Mouse (Mus musculus): ENCODE data around the gene Adarb1. TPM values are rescaled to one million over a fixed set of nuclear protein-coding genes. Genes with fewer than 3 reads are reported as not detected.
A peak's percentile ranks its signal among the peaks of the same experiment; 100 is the strongest.

Gene Adarb1
- polyA plus RNA-seq, 1 experiment from 2014 or later = 19.5 TPM

GRCm38 (mm10) chr10:77360486-77360885 lies 57.6 kb downstream of the Adarb1 start:
- H3K9me3 ChIP-seq (ENCODE audit: control insufficient read depth, low read length) = no peaks in the 10 kb centered on the region
- no peaks in the 10 kb centered on the region for H3K27me3 ChIP-seq (ENCODE audit: control insufficient read depth, insufficient read depth, low read length)
- no peak for ATAC-seq (ENCODE audit: low read depth)
- H3K4me2 ChIP-seq (ENCODE audit: low read depth, low read length) = no peak overlapping the region
- no peaks in the 10 kb centered on the region for H3K4me1 ChIP-seq (ENCODE audit: control insufficient read depth, insufficient read depth, low read length)
- H3K36me3 ChIP-seq (ENCODE audit: control insufficient read depth, insufficient read depth, low read length) = no peaks in the 10 kb centered on the region
- no peak overlapping the region for H3K27ac ChIP-seq (ENCODE audit: low read depth, low read length)
- H3K4me3 ChIP-seq (ENCODE audit: low read depth, low read length) = no peak overlapping the region
- WGBS = 81% methylated on average over 2 of the region's 2 CpGs
- H3K9ac ChIP-seq (replicated peaks; ENCODE audit: low read depth, low read length) = no peak overlapping the region

- Histone ChIP-seq H3K9me3 (ENCODE audit: control insufficient read depth, low read length) (no peaks in the 10 kb centered on the region), H3K4me1 (ENCODE audit: control insufficient read depth, insufficient read depth, low read length) (no peaks in the 10 kb centered on the region), H3K9ac (replicated peaks; ENCODE audit: low read depth, low read length) (no peak overlapping the region), H3K4me2 (ENCODE audit: low read depth, low read length) (no peak overlapping the region), H3K27ac (ENCODE audit: low read depth, low read length) (no peak overlapping the region), H3K27me3 (ENCODE audit: control insufficient read depth, insufficient read depth, low read length) (no peaks in the 10 kb centered on the region), H3K36me3 (ENCODE audit: control insufficient read depth, insufficient read depth, low read length) (no peaks in the 10 kb centered on the region), H3K4me3 (ENCODE audit: low read depth, low read length) (no peak overlapping the region)
- 90% methylated on average over 6 of the region's 6 CpGs for WGBS
- no peak for ATAC-seq (ENCODE audit: low read depth)
These were observed 60.1 kb downstream of the Adarb1 start for GRCm38 (mm10) chr10:77357957-77358356.

DNA sequence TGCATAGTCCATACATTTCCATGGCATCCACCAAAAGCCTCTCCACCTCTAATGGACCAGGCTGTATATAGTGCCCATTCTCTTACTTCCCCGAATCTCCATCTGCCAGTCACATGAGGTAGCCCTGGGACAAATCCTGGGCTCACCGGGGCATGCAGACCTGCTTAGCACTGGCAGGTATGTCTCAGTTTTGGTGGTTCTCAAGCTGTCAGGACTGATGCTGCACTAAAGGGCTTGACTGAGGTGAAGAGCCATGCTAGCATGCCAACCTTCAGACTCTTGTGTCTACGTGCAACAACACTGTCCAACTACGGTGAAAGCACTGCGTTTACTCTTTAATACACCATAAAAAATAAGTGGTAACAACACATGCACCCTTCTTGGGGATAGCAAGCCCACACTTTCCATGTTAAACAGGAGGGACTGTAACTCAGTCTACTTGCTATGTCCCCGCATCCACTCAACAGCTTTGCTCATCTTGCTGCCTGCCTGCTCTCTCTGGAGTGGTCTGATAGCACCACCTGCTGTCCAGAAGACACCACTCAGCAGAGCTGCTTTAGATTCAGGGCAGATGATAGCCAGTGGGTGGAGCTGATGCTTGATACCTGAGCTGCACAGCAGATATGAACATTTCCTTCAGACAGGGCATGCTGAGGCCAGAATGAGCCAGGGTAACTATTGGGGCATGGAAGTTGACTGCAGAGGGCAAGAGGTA lies 64.9 kb downstream of the Adarb1 start:
- WGBS = 83% methylated on average over 6 of the region's 6 CpGs
- peak; percentile 90 for ATAC-seq (ENCODE audit: low read depth)

GRCm38 (mm10) chr10:77342842-77343241 lies 75.2 kb downstream of the Adarb1 start:
- no peaks in the 10 kb centered on the region for H3K9me3 ChIP-seq (ENCODE audit: control insufficient read depth, low read length)
- ATAC-seq (ENCODE audit: low read depth) = no peak
- no peak overlapping the region for H3K9ac ChIP-seq (replicated peaks; ENCODE audit: low read depth, low read length)
- no peak overlapping the region for H3K27ac ChIP-seq (ENCODE audit: low read depth, low read length)
- no peak overlapping the region for H3K4me3 ChIP-seq (ENCODE audit: low read depth, low read length)
- 81% methylated on average over 3 of the region's 3 CpGs for WGBS
- H3K36me3 ChIP-seq (ENCODE audit: control insufficient read depth, insufficient read depth, low read length) = no peaks in the 10 kb centered on the region
- no peaks in the 10 kb centered on the region; the same call in 1 of the 2 replicates for H3K4me1 ChIP-seq (ENCODE audit: control insufficient read depth, insufficient read depth, low read length)
- no peak overlapping the region for H3K4me2 ChIP-seq (ENCODE audit: low read depth, low read length)
- H3K27me3 ChIP-seq (ENCODE audit: control insufficient read depth, insufficient read depth, low read length) = no peaks in the 10 kb centered on the region

More for the DNA sequence above, 64.9 kb downstream of the Adarb1 start:
- no peak overlapping the region for H3K4me3 ChIP-seq (ENCODE audit: low read depth, low read length)
- H3K9me3 ChIP-seq (ENCODE audit: control insufficient read depth, low read length) = no peaks in the 10 kb centered on the region
- no peaks in the 10 kb centered on the region for H3K27me3 ChIP-seq (ENCODE audit: control insufficient read depth, insufficient read depth, low read length)
- no peak overlapping the region for H3K27ac ChIP-seq (ENCODE audit: low read depth, low read length)
- no peaks in the 10 kb centered on the region for H3K36me3 ChIP-seq (ENCODE audit: control insufficient read depth, insufficient read depth, low read length)
- no peak overlapping the region for H3K4me2 ChIP-seq (ENCODE audit: low read depth, low read length)
- H3K9ac ChIP-seq (replicated peaks; ENCODE audit: low read depth, low read length) = no peak overlapping the region
- no peaks in the 10 kb centered on the region for H3K4me1 ChIP-seq (ENCODE audit: control insufficient read depth, insufficient read depth, low read length)

GRCm38 (mm10) chr10:77341711-77342110 lies 76.4 kb downstream of the Adarb1 start:
- Histone ChIP-seq H3K36me3 (ENCODE audit: control insufficient read depth, insufficient read depth, low read length) (no peaks in the 10 kb centered on the region), H3K9ac (replicated peaks; ENCODE audit: low read depth, low read length) (no peak overlapping the region), H3K9me3 (ENCODE audit: control insufficient read depth, low read length) (no peaks in the 10 kb centered on the region), H3K4me2 (ENCODE audit: low read depth, low read length) (no peak overlapping the region), H3K4me3 (ENCODE audit: low read depth, low read length) (no peak overlapping the region), H3K27ac (ENCODE audit: low read depth, low read length) (no peak overlapping the region), H3K27me3 (ENCODE audit: control insufficient read depth, insufficient read depth, low read length) (no peaks in the 10 kb centered on the region), H3K4me1 (ENCODE audit: control insufficient read depth, insufficient read depth, low read length) (no peaks in the 10 kb centered on the region; the same call in 1 of the 2 replicates)
- no peak for ATAC-seq (ENCODE audit: low read depth)

DNA sequence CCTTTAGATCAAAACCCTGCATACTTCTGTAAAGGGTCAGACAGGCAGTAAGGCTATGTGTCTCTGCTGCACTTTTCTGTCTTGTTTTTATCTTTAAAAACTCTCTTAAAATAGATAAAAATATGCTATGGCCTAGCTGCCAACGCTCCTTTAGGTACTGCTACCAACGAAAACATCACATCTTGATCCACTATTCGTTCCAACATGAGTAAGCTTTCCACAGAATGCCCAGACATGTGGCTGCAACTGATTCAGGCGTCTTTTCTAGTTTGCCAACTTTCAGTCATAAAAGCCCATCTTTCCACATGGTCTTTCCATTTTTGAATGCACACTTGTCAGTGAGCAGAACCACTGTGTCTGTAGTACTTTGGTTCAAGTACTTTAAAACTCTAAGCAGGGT lies 77.0 kb downstream of the Adarb1 start:
- ATAC-seq (ENCODE audit: low read depth) = no peak

GRCm38 (mm10) chr10:77339871-77340341 lies 78.2 kb downstream of the Adarb1 start:
- Histone ChIP-seq H3K27ac (ENCODE audit: low read depth, low read length) (no peak overlapping the region), H3K4me1 (ENCODE audit: control insufficient read depth, insufficient read depth, low read length) (no peaks in the 10 kb centered on the region; the same call in 1 of the 2 replicates), H3K27me3 (ENCODE audit: control insufficient read depth, insufficient read depth, low read length) (no peaks in the 10 kb centered on the region), H3K36me3 (ENCODE audit: control insufficient read depth, insufficient read depth, low read length) (no peaks in the 10 kb centered on the region), H3K4me2 (ENCODE audit: low read depth, low read length) (peak overlapping the region; percentile 66), H3K9me3 (ENCODE audit: control insufficient read depth, low read length) (no peaks in the 10 kb centered on the region), H3K4me3 (ENCODE audit: low read depth, low read length) (peak overlapping the region; percentile 32), H3K9ac (replicated peaks; ENCODE audit: low read depth, low read length) (peak overlapping the region; percentile 7; the same call in 1 of the 2 replicates)
- peak; percentile 69; the same call in 1 of the 2 replicates for ATAC-seq (ENCODE audit: low read depth)
- WGBS = 4% methylated on average over 18 of the region's 18 CpGs

More for the DNA sequence above, 77.0 kb downstream of the Adarb1 start:
- H3K27me3 ChIP-seq (ENCODE audit: control insufficient read depth, insufficient read depth, low read length) = no peaks in the 10 kb centered on the region
- no peaks in the 10 kb centered on the region for H3K9me3 ChIP-seq (ENCODE audit: control insufficient read depth, low read length)
- H3K9ac ChIP-seq (replicated peaks; ENCODE audit: low read depth, low read length) = no peak overlapping the region
- no peaks in the 10 kb centered on the region for H3K36me3 ChIP-seq (ENCODE audit: control insufficient read depth, insufficient read depth, low read length)
- WGBS = 94% methylated on average over 4 of the region's 4 CpGs
- no peaks in the 10 kb centered on the region; the same call in 1 of the 2 replicates for H3K4me1 ChIP-seq (ENCODE audit: control insufficient read depth, insufficient read depth, low read length)
- no peak overlapping the region for H3K27ac ChIP-seq (ENCODE audit: low read depth, low read length)
- H3K4me2 ChIP-seq (ENCODE audit: low read depth, low read length) = no peak overlapping the region
- H3K4me3 ChIP-seq (ENCODE audit: low read depth, low read length) = no peak overlapping the region

DNA sequence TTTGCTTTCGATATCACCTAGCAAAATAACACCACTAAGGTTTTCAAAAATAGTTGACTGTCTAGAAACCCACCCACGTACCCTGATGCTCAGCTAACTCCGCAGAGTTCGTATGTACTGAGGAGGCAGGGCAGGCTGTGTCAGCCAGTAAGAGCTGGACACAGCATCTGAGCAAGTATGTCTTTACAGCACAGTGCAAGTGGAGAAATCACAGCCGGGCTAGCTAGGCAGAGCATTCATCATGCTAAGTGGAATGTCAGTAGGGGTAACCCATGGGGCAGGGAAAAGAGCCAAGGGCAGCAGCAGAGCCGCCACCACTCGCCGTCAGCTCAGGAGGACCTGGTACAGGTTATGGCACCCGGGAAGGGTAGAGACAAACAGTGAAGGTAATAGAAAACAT lies 84.6 kb downstream of the Adarb1 start:
- Histone ChIP-seq H3K27ac (ENCODE audit: low read depth, low read length) (no peak overlapping the region), H3K4me3 (ENCODE audit: low read depth, low read length) (no peak overlapping the region), H3K9ac (replicated peaks; ENCODE audit: low read depth, low read length) (no peak overlapping the region), H3K27me3 (ENCODE audit: control insufficient read depth, insufficient read depth, low read length) (no peaks in the 10 kb centered on the region), H3K4me2 (ENCODE audit: low read depth, low read length) (no peak overlapping the region), H3K36me3 (ENCODE audit: control insufficient read depth, insufficient read depth, low read length) (no peaks in the 10 kb centered on the region), H3K9me3 (ENCODE audit: control insufficient read depth, low read length) (no peaks in the 10 kb centered on the region), H3K4me1 (ENCODE audit: control insufficient read depth, insufficient read depth, low read length) (0 out of 2 replicates have a peak, but pooled peaks cover 3% of the 10 kb centered on the region)
- ATAC-seq (ENCODE audit: low read depth) = no peak
- 80% methylated on average over 9 of the region's 9 CpGs for WGBS

GRCm38 (mm10) chr10:77329446-77330094 lies 88.5 kb downstream of the Adarb1 start:
- Histone ChIP-seq H3K36me3 (ENCODE audit: control insufficient read depth, insufficient read depth, low read length) (no peaks in the 10 kb centered on the region), H3K9ac (replicated peaks; ENCODE audit: low read depth, low read length) (no peak overlapping the region), H3K9me3 (ENCODE audit: control insufficient read depth, low read length) (no peaks in the 10 kb centered on the region), H3K27ac (ENCODE audit: low read depth, low read length) (no peak overlapping the region), H3K4me1 (ENCODE audit: control insufficient read depth, insufficient read depth, low read length) (0 out of 2 replicates have a peak, but pooled peaks cover 3% of the 10 kb centered on the region), H3K4me3 (ENCODE audit: low read depth, low read length) (no peak overlapping the region), H3K4me2 (ENCODE audit: low read depth, low read length) (no peak overlapping the region), H3K27me3 (ENCODE audit: control insufficient read depth, insufficient read depth, low read length) (no peaks in the 10 kb centered on the region)
- ATAC-seq (ENCODE audit: low read depth) = no peak
- WGBS = 67% methylated on average over 11 of the region's 11 CpGs
